Mouse (Mus musculus): Measurements from ENCODE around the gene Gid4.
"Not testable (repeated sequence)": the region's sequence is repeated elsewhere in the genome, so short reads cannot be mapped to it uniquely, and the experiment has no call there.

Gid4 gene

DNA sequence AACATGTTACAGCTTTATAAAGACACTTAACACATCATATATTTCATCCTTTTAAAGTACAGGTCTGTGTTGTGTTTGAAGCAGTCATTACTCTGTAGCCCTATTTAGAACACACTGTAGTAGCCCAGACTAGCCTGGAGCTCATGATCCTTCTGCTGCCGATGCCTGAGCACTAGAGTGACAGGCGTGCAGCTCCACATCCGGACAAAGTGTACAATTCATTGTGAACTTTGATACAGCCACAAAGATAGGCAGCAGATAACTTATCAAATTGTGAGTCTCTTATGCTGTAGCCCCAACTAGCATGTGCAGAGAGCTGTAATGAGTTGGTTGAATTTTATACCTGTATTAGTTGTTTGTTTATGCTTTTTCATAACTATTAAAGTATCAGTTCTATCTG is 10.7 kb downstream of the Gid4 start:
- in situ Hi-C loops (cut with MboI) = no loop called here

DNA sequence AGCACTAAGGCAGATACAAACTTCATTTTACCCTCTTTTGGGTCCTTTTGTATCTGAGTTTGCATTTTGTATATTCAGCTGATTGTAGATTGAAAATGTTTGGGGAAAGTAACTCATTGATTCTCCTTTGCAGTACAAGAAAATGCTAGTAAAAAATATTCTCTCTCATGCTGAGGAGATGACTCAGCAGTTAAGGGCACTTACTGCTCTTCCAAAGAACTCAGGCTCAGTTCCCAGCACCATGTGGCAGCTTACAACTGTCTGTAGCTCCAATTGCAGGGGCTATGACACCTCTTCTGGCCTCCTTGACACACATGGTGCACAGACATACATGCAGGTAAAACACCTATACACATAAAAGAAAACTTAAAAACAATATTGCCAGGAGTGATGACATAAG is 16.6 kb downstream of the Gid4 start:
- in situ Hi-C loops (cut with MboI) = no loop called here

DNA sequence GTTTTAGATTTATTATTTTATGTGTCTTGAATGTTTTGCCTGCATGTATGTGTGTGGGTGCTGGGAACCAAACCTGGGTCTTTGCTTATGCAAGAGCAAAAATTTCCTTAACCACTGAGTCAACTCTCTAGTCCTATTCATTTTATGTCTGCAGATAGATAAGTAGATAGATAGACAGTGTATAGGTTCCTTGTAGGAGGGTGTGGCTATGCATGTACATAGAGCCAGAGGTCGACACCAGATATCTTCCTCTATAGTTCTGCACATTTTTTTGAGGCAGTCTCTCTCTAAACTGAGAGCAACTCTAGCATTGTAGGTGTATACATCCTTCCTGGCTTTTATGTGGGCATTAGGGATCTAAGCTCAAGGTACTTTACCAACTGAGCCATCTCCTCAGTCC is 18.2 kb downstream of the Gid4 start:
- in situ Hi-C loops (cut with MboI) = no loop called here

DNA sequence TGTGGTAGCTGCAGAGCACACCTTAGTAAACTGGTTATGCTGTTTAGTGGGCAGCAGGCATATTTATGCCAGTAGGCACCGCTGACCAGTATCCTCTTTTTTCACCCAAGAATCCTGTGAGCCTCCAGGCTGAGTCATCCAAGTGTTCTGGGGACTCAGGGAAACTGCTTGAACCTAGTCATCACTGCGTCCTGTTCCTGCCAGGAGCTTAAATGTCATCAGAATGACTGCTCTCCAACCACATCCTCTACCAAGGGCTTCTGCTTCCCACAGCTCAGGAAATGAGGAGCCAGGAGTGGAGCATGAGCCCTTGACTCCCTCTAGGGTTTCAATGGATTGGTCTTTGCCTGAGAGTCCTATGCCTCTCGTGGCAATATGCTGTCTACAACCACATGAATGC is 19.7 kb downstream of the Gid4 start:
- in situ Hi-C loops (cut with MboI) = no loop called here

DNA sequence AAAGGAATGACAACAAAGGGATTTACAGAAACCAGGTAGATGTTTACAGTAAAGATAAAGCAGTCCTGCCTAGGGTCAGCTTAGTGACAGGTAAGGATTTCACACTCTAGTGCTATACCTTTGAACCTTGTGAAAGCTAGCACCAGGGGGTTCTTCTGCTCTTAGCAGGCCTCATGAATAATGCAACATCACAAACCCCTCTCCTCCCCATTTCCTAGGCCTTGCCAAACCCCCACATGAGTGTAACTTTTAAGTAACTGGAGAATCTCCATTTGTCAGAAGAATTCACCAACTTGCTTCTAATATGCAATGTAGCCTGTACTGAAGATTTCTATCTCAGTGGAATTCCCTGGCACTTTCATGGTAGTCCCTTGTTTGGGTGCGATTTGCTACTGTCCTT is 22.7 kb downstream of the Gid4 start:
- in situ Hi-C loops (cut with MboI) = not testable (repeated sequence)

DNA sequence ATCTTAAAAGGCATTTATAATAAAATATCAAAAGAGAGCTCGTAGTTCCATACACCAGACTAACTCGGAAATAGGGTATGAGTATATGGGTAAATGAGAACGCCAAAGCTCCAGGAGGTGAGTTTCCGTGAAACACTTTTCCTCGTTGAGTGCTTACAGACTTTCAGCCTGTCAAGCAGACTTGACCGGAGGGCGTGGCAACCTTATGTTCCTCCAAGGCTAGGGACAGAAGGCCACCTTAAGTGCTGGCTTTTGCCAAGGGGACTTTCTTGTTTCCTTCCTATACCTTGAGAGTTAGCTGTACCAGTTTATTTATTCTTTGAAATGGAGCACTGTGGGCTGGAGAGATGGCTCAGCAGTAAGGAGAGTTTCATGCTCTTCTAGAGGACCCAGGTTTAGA is 23.2 kb downstream of the Gid4 start:
- in situ Hi-C loops (cut with MboI) = no loop called here

DNA sequence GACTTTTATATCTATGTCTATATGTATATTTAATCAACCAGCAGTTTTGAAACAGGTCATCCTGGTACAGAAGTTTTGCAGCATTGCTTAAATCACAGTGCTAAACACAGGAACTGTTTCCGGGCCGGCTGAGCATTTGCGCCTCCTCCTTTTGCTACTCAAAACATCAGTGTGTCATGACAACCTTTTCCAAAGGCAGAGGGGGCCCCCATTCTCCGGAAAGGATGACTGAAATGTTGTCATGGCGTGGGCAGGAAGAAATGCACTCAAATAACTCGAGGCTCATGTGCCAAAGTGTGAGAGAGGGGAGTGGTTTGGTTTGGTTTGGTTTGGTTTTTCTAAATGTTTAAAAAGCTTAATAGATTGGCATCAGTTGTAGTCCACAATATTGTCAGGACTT is 26.0 kb downstream of the Gid4 start:
- in situ Hi-C loops (cut with MboI) = no loop called here

DNA sequence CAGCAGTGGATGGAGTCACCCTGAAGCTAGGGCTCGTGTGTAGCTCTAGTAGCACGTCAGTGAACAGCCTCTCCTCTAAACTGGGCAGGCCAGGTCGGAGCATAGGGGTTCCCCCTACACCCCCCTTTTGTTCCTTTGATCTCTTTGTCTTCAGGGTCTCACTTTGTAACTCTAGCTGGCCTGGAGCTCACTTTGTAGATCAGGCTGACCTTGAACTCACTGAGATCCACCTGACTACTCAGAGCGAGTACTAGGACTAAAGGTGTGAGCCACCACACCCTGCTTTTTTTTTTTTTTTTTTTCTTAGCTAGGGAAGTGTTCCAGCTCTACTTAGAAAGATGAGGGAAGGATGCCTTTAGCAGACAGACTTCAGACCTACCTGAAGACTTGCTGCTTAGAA is 27.1 kb downstream of the Gid4 start:
- in situ Hi-C loops (cut with MboI) = no loop called here

DNA sequence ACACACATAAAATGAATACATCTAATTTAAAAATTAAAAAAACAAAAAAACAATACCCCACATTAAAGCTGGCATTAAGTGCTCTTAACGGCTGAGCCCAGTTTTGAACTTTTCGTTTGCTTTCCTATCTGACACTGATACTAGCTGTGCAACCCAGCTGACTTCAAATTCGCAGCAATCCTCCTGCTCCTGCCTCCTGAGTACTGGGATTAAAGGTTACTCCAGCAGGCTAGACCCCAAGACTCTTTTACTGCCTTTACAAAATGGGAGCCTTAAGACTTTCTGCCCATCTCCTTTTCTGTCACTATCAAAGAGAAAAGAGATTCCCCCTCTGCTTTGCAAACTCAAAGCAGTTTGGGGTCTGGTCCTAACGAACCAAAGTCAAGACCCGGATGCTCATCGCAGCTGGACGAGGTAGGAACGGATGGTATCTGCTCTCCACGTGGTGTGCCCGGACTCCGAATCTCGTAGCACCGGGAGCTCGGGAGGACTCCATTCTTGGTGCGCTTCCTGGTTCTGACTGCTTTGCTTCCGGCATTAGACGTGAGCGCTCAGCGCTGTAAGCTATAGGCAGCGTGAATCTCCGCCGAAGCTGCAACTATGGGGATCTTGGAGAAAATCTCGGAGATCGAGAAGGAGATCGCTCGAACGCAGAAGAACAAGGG is 37.3 kb downstream of the Gid4 start, which contains the start of gene Drg2:
Drg2 (plus strand) TSS at position 512 of the 665 bp plus-strand sequence.
- in situ Hi-C loops (cut with MboI) = no loop called here

DNA sequence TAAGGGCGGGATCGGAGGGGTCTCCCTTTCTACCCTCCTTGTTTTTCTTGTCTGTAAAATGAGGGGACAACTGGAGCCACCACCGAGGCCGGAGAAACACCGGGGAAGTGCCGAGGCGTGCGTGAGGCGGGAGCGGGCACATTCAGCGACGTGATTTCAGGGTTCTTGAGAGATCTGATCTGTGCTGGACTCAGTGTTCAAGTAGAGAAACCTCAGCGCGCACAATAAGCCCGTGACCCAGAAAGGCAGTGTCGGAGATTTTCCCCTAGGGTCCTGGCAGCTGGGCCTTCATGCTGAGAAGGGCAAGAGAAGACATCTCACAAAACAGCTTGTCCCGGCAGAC is 37.8 kb downstream of the Gid4 start:
- in situ Hi-C loops (cut with MboI) = no loop called here

DNA sequence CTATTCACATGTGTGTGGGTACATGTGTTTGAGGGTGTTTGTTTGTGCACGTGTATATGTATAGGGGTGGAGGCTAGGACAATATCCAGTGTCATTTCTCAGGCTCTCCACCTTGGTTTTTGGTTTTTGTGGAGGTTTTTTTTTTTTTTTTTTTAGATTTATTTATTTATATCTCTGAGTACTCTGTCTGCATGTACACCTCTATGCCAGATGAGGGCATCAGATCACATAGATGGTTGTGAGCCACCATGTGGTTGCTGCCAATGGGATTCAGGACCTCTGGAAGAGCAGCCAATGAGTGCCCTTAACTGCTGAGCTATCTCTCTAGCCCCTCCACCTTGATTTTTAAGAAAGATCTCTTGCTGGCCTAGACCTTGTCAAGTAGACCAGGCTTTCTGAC is 41.0 kb downstream of the Gid4 start:
- in situ Hi-C loops (cut with MboI) = no loop called here

DNA sequence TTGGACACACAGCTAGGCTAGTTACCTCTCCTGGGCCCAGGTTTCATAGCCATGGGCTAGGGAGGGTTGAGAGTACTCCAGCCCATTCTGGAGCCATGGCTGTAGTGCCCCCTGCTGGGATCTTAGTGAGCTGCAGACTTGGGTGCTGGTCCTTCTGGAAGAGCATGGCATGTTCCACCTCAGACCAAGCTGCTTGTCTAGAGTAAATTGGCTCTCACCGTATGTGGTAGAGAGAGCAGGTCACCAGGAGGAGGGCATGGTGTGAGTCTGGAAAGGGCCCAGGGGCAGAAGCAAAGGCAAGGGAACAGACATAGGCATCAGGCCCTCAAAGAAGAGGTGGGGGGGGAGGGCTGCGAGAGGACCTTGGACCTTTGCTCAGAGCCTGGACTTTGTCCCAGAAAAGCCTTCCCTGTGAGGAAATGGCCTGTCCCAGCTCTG is 49.0 kb downstream of the Gid4 start:
- in situ Hi-C loops (cut with MboI) = no loop called here

DNA sequence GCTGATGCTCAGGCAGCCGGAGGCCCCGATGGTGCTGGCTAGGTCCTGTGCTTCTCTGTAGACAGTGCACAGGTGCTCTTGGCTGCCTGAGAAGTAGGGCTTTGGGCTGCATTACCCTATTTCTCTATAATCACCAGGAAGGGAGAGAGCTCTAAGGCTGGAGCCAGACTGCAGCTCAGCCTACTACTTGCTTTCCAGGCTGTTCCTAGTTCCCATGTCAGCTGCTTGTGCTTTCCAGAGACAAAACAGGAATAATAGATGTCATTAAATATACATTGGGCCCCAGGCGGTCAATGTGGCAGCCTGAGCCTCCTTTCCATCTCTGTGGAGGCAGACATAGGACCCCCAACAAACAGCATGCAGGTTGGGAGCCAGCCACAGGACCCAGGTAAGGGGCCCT is 52.1 kb downstream of the Gid4 start, which contains the start of gene Myo15:
Myo15 (plus strand) TSS at position 301 of the 400 bp plus-strand sequence.
- in situ Hi-C loops (cut with MboI) = no loop called here

DNA sequence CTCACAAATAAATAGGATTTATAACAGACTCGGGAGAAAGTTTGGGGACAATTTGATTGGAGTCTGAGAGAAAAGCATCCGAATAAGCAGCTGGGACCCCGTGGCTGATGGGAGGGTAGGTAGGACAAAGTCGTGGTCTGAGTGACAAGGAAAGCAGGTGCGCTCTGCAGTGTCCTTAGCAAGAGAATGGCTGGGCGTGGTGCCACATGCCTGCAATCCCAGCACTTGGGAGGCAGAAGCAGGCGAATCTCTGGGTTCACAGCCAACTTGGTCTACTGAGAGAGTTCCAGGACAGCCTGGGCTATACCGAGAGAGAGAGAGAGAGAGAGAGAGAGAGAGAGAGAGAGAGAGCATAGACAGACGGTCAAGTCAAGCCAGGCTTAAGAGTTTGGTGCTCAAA is 53.8 kb downstream of the Gid4 start:
- in situ Hi-C loops (cut with MboI) = no loop called here

DNA sequence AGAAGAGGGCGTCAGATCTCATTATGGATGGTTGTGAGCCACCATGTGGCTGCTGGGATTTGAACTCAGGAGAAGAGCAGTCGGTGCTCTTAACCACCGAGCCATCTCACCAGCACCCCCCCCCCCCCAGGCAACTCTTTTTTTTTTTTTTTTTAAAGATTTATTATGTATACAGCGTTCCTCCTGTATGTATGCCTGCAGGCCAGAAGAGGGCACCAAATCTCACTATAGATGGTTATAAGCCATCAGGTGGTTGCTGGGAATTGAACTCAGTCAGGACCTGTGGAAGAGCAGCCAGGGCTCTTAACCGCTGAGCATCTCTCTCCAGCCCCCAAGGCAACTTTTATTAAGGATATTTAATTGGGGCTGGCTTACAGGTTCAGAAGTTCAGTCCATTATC is 57.6 kb downstream of the Gid4 start:
- in situ Hi-C loops (cut with MboI) = no loop called here

DNA sequence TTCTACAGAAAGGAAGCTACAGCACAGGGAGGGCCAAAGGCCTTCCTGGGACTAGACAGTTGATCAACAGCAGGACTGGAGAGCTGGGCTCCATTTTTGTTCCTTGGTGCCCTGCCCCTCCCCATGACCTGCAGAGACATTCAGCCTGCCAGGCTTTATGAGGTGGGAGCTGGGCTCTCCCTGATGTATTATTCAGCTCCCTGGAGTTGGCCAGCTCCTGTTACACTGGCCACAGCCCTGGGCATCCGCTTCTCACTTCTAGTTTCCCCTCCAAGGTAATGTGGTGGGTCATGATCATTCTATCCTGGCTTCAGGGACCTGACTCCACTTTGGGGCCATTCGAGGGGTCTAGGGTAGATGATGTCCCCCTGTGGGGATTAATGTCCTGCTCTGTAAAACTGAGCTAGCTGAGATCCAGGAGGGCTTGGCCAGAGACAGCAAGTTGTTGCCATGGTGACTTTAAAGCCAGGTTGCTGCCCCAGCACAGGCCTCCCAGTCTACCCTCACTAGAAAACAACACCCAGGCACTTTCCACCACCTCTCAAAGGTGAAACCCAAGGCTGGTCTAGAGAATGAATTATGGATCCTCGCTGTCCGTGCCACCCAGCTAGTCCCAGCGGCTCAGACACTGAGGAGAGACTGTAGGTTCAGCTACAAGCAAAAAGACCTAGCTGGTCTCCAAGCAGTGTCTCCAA is 58.9 kb downstream of the Gid4 start:
- in situ Hi-C loops (cut with MboI) = no loop called here

DNA sequence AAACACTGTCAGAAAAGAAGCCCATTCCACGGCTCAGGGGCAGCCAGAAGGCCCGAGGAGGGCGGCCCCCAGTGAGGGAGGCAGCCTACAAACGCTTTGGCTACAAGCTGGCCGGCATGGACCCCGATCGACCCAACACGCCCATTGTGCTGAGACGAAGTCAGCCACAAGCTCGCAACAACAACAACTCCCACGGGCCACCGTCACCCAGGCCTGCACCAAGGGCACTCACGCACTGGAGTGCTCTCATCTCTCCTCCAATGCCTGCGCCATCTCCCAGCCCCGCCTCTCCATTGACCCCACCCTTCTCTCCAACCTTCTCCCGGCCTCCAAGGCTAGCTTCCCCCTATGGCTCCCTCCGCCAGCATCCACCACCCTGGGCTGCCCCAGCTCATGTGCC is 61.2 kb downstream of the Gid4 start:
- in situ Hi-C loops (cut with MboI) = no loop called here

DNA sequence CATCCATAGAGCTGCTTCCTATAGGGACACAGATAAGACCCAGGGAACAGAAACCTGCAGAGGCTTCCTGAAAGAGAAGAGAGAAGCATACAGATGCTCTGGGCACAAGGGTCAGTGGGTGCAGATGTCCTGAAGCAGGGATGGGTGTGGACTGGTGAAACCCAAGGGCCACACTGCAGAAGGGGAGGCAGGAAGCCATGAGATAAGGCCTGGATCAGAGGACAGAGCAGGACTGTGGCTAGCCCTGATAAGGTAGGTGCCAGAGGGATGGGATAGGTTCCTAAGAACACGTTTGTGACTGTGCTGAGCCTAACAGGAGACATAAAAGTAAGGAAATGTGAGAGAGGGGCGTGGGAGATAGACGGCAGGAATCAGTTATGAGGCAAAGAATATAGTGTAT is 69.3 kb downstream of the Gid4 start:
- in situ Hi-C loops (cut with MboI) = no loop called here

DNA sequence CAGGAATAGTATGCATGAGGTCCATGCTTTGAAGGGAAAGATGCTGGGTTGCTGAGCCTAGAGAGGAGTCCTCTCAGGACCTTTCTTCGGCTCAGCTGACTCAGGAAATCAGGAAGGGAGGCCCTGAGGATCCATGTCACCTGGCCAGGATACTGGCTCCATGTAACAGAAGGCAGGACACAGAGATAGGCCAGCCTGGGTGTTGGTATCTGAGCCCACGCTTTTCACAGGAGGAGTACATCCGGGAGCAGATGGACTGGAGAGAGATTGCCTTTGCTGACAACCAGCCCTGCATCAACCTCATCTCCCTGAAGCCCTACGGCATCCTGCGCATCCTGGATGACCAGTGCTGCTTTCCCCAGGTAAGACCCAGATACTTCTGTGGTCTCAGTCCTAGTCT is 75.8 kb downstream of the Gid4 start:
- in situ Hi-C loops (cut with MboI) = no loop called here

DNA sequence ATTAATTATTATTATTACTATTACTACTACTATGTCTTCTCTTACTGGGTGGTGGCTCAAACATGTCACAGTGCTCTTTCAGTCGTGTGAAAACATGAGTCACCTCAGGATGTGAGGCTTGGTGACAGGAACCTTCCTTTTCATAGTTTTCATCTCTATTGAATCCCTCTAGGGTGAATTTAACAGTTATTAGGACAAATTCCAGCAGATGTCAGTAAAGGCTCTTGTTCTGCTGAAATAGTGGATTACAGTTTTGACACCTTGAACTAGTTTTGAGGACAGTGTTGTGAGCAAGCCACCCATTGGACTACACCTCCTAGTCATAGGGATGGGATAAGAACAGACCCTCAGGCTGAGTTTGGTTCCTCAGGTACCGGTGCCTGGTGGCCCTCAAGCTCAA is 78.7 kb downstream of the Gid4 start:
- in situ Hi-C loops (cut with MboI) = no loop called here

Measured in mature B cell (primary cell).